Mouse (Mus musculus) lung, adult 2 months (tissue): ENCODE measurements around the gene Zzz3.
A peak's percentile ranks its signal among the peaks of the same experiment; 100 is the strongest.

ENCODE experiments used
- CTCF ChIP-seq: fragments of 200-500 bp; IDR thresholded peaks from 2 replicates; pipeline ENCODE4 v1.5.1; 2011; ENCODE audit warnings: mild to moderate bottlenecking, low read length, control low read depth; ENCODE audit not compliant: insufficient read depth
- POLR2A ChIP-seq: fragments of 200-500 bp; IDR thresholded peaks from 2 replicates; pipeline ENCODE4 v1.6.1; 2011; ENCODE audit warnings: low read depth, mild to moderate bottlenecking, control low read depth, low read length, borderline replicate concordance; ENCODE audit errors: extremely low read depth

DNA sequence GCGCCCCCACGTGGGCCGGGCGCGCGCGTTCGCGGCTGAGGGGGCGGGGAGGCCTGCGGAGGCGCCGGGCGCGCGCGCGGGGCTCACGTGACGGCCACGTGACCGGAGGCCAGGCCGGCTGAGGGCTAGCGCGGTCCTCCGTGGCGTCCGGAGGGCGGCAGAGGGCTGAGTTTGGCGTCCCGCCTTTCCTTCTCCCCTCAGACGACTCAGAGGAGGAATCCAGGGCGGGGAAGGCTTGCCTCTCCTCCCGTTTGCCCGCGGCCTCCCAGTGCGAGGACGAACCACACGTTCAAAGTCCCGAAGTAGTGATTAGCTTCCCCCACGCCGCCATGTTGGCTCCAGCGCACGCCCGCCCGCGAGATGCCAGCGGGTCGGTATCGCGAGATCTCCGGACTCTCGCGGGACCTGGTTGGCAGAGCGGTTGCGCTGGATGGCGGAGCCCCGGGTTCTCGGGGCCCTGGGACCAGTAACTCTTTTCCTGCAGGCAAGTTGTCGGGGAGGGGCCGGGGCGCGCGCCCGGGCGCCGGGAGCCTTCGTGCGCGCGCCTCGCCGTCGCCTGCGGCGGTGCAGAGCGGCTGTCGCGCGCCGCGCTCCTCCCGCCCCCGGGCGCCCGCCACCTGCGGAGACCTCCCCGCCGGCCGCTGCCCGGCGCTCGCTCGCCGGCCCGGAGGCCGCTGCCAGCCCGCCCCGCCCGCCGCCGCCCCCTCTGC, 1.2 kb downstream of the Zzz3 start:
- TF ChIP-seq CTCF: no peak
- TF ChIP-seq POLR2A: peak; percentile 91
